In genomic region chr1:157446325-157446724, GRCm38 (mm10) we compare ENCODE assay signal across 9 mouse cellular contexts. TPM values are rescaled to one million over a fixed set of nuclear protein-coding genes. Genes with fewer than 3 reads are reported as not detected.
DNase-seq lines count a peak whose midpoint lies in the region; ATAC-seq and TF ChIP-seq lines count a peak whose summit lies in the region.
"Had no signal": no experiment of that assay in that cellular context is flagged by ENCODE, and none has a peak within 500 bp of the region (broad histone marks: within the 10 kb centered on the region; RNA-seq: fewer than 3 reads in every experiment).

No protein-coding gene starts in this region.

- ATAC-seq in G1E (ENCODE audit: extremely low read depth, insufficient number of reproducible peaks, low FRiP score, poor library complexity, severe bottlenecking): 0 out of 2 replicates have a peak, but pooled peaks have one; percentile 36
- no peak for ATAC-seq in CD4-positive, CD25-positive, alpha-beta regulatory T cell, adult 4 months

- no peaks in the 10 kb centered on the region for H3K9me3 ChIP-seq in heart, embryonic 10.5 days
- H3K9me3 ChIP-seq in G1E (replicated peaks): peaks cover 6% of the 10 kb centered on the region

- intact Hi-C loops in heart, postnatal 14 days (cut with DNase I): no loop called here

- TF ChIP-seq CTCF in G1E (IDR thresholded peaks at IDR 0.05; ENCODE audit: low read depth, low read length): no peak

- no peaks in the 10 kb centered on the region for H3K27me3 ChIP-seq in heart, embryonic 10.5 days (ENCODE audit: insufficient read depth, poor library complexity, severe bottlenecking)
- H3K27me3 ChIP-seq in G1E (ENCODE audit: insufficient read depth, low read length): peaks cover 3% of the 10 kb centered on the region; the same call in 1 of the 2 replicates

- no peak overlapping the region for H3K27ac ChIP-seq in heart, embryonic 10.5 days

- peaks cover 65% of the 10 kb centered on the region for H3K4me1 ChIP-seq in heart, embryonic 10.5 days
- peaks cover 13% of the 10 kb centered on the region for H3K4me1 ChIP-seq in G1E (ENCODE audit: insufficient read depth, low read depth, low read length)

- WGBS in heart, embryonic 10.5 days: 61% methylated on average over 7 of the region's 7 CpGs

- H3K36me3 ChIP-seq in heart, embryonic 10.5 days: no peaks in the 10 kb centered on the region
- no peaks in the 10 kb centered on the region for H3K36me3 ChIP-seq in G1E (replicated peaks)

- no peak overlapping the region for H3K4me3 ChIP-seq in heart, embryonic 10.5 days
- no peak overlapping the region for H3K4me3 ChIP-seq in G1E (ENCODE audit: low read depth, low read length)
- H3K4me3 ChIP-seq: myocyte had no signal

- DNase-seq in heart, adult 18-20 months: peak; percentile 87 to 89
- no peak for DNase-seq in heart, embryonic 10.5 days (ENCODE audit: low spot score)
- DNase-seq in G1E (ENCODE audit: low spot score): no peak
- DNase-seq in cerebellum, adult 9-11 months: peak; percentile 61
- peak; percentile 78 to 83 for DNase-seq in heart, postnatal 14 days
- peak; percentile 68 to 75 for DNase-seq in layer of hippocampus, postnatal 36 days
- DNase-seq in ovary, postnatal 36 days (ENCODE audit: low spot score): peak; percentile 72

RNA-seq across cellular contexts. Expression of gene Cryzl2, which starts 12.1 kb away (rescaled TPM):
- 10 to 100 TPM; 11.7 to 13.9 TPM for total RNA-seq in heart, adult 18-20 months (2021)
- polyA plus RNA-seq in heart, embryonic 10.5 days (2016; fragmentation: Nextera tagmentation; extraction: Ambion mirVana): 15.1 and 31.1 TPM in 2 replicates
- not detected in 2 replicates for total RNA-seq in G1E (2014; fragmentation: Nextera tagmentation)
- 0.44 TPM in 1 of 2 replicates, not detected in the other for total RNA-seq in G1E (2017)
- not detected in 2 replicates for polyA plus RNA-seq in G1E (2012)
- 10 to 100 TPM; 11.8 to 14.3 TPM for total RNA-seq in heart, postnatal 14 days (2021)
- total RNA-seq in layer of hippocampus, postnatal 36 days (2021): 1 to 10 TPM; 3.8 to 4.1 TPM
- polyA plus RNA-seq in CD4-positive, CD25-positive, alpha-beta regulatory T cell, adult 4 months (2017; shearing (Covaris generic)): 10 to 100 TPM in 1 of 2 experiments, 1 to 10 TPM in 1; 6.9 to 10.1 TPM

RNA-seq across cellular contexts. Expression of gene Rasal2, which starts 33.9 kb away (rescaled TPM):
- total RNA-seq in heart, adult 18-20 months (2021): 10 to 100 TPM; 19.8 to 23.9 TPM
- 13.2 and 17.3 TPM in 2 replicates for polyA plus RNA-seq in heart, embryonic 10.5 days (2016; fragmentation: Nextera tagmentation; extraction: Ambion mirVana)
- total RNA-seq in G1E (2014; fragmentation: Nextera tagmentation) (8.0 and 10.4 TPM in 2 replicates), G1E (2017) (2.3 and 2.7 TPM in 2 replicates)
- 0.62 and 0.78 TPM in 2 replicates for polyA plus RNA-seq in G1E (2012)
- total RNA-seq in heart, postnatal 14 days (2021): 10 to 100 TPM; 33.0 to 36.5 TPM
- total RNA-seq in layer of hippocampus, postnatal 36 days (2021): 10 to 100 TPM; 73.6 to 99.1 TPM
- polyA plus RNA-seq in CD4-positive, CD25-positive, alpha-beta regulatory T cell, adult 4 months (2017; shearing (Covaris generic)): not detected

Comparison
In these comparisons a context has a peak if more than half of its experiments do, and no peak if none do; other contexts are left out.
1. DNase-seq: peak in heart, adult 18-20 months (2 of 2), cerebellum, adult 9-11 months (single experiment), heart, postnatal 14 days (2 of 2), layer of hippocampus, postnatal 36 days (2 of 2) and ovary, postnatal 36 days (single experiment); none in heart, embryonic 10.5 days (single experiment) and G1E (single experiment).